Mouse (Mus musculus) myocyte (in vitro differentiated cells): ENCODE data around the gene Lsg1. TPM values are rescaled to one million over a fixed set of nuclear protein-coding genes. Genes with fewer than 3 reads are reported as not detected.

ENCODE experiments used
- H3K27me3 ChIP-seq: one replicate; pipeline ENCODE4 v1.6.1; 2011; ENCODE audit not compliant: control insufficient read depth, insufficient read depth, insufficient read length
- H3K36me3 ChIP-seq: one replicate; pipeline ENCODE4 v1.6.1; 2011; ENCODE audit not compliant: control insufficient read depth, insufficient read depth
- H3K4me2 ChIP-seq: one replicate; pipeline ENCODE4 v1.6.1; 2011; ENCODE audit warnings: low read depth, control low read depth
- H3K4me3 ChIP-seq: one replicate; pipeline ENCODE4 v1.5.1; 2011; ENCODE audit warnings: mild to moderate bottlenecking, control low read depth, moderate library complexity
- H3K79me2 ChIP-seq: one replicate; pipeline ENCODE4 v1.6.1; 2011; ENCODE audit not compliant: control insufficient read depth, insufficient read depth
- H3ac ChIP-seq: one replicate; pipeline ENCODE4 v1.6.1; 2011; ENCODE audit not compliant: control insufficient read depth, insufficient read length
- CEBPB ChIP-seq: IDR thresholded peaks from 2 replicates; pipeline ENCODE4 v1.6.1; 2011; ENCODE audit warnings: mild to moderate bottlenecking, moderate library complexity; ENCODE audit not compliant: poor library complexity, insufficient read depth, severe bottlenecking
- E2F4 ChIP-seq: IDR thresholded peaks from one replicate; pipeline ENCODE4 v1.6.1; 2011; ENCODE audit warnings: mild to moderate bottlenecking, control low read depth, moderate library complexity; ENCODE audit not compliant: insufficient read depth
- MAX ChIP-seq: IDR thresholded peaks from one replicate; pipeline ENCODE4 v1.6.1; 2011; ENCODE audit warnings: low read depth, mild to moderate bottlenecking, control low read depth
- MYOD1 ChIP-seq, 3 experiments: IDR thresholded peaks; one replicate each; pipeline ENCODE4 v1.6.1; 2011; ENCODE audit warnings: control low read depth in 2 of 3, low read depth in 2 of 3, mild to moderate bottlenecking in 2 of 3, moderate library complexity in 1 of 3; ENCODE audit not compliant: insufficient read length in 2 of 3, control insufficient read depth in 1 of 3
- MYOG ChIP-seq, 3 experiments: IDR thresholded peaks; one replicate each; pipeline ENCODE4 v1.6.1; 2011; ENCODE audit warnings: control low read depth in 2 of 3, low read depth in 2 of 3, mild to moderate bottlenecking in 2 of 3; ENCODE audit not compliant: insufficient read length in 2 of 3, control insufficient read depth in 1 of 3, insufficient read depth in 1 of 3
- POLR2A ChIP-seq: IDR thresholded peaks from one replicate; pipeline ENCODE4 v1.6.1; 2011; ENCODE audit warnings: low read depth, mild to moderate bottlenecking, control low read depth, moderate library complexity; ENCODE audit not compliant: insufficient read length
- POLR2AphosphoS2 ChIP-seq: IDR thresholded peaks from one replicate; pipeline ENCODE4 v1.6.1; 2011; ENCODE audit warnings: low read depth, control low read depth; ENCODE audit not compliant: insufficient read length
- REST ChIP-seq: IDR thresholded peaks from one replicate; pipeline ENCODE4 v1.6.1; 2011; ENCODE audit warnings: mild to moderate bottlenecking, control low read depth, moderate library complexity; ENCODE audit not compliant: insufficient read depth, insufficient read length
- SRF ChIP-seq: IDR thresholded peaks from one replicate; pipeline ENCODE4 v1.6.1; 2011; ENCODE audit warnings: low read depth; ENCODE audit not compliant: control insufficient read depth, insufficient read length
- TCF12 ChIP-seq: IDR thresholded peaks from one replicate; pipeline ENCODE4 v1.6.1; 2011; ENCODE audit warnings: mild to moderate bottlenecking, control low read depth; ENCODE audit not compliant: poor library complexity, insufficient read depth, severe bottlenecking
- TCF3 ChIP-seq: IDR thresholded peaks from one replicate; pipeline ENCODE4 v1.6.1; 2011; ENCODE audit warnings: low read depth, control low read depth; ENCODE audit not compliant: insufficient read length
- USF1 ChIP-seq: IDR thresholded peaks from one replicate; pipeline ENCODE4 v1.6.1; 2011; ENCODE audit warnings: low read depth, mild to moderate bottlenecking, control low read depth, moderate library complexity
- polyA plus RNA-seq: library from polyadenylated mRNA; unstranded; fragments of >200 nt; fragmentation: generic; extraction: Trizol; gene quantifications from one replicate; pipeline ENCODE4 v1.2.1, GENCODE M21; 2012; ENCODE audit warnings: missing spikeins

The Lsg1 gene
- polyA plus RNA-seq, 1 experiment: 26.2 TPM

DNA sequence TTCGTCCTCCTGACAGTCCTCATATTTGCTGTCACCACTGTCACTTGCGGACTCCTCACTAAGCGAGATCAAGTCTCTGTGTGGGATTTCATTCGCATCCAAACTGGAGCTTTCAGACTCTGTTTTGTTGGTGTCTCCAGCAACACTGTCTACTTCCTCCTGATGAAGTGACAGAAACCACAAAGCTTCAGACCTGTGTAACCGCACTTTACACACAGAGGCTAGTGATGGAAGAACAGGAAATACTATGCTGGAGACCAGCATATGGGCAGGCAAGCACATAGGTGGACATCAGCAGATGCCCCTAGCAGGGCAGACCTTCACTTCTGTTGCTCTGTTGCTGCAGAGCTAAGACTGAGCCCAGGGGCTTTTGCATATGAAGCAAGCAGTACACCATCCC lies 16.0 kb downstream of the Lsg1 start:
- Histone ChIP-seq H3K27me3 (no peaks in the 10 kb centered on the region), H3ac (no peak overlapping the region), H3K36me3 (peaks cover 66% of the 10 kb centered on the region), H3K4me2 (no peak overlapping the region), H3K79me2 (no peaks in the 10 kb centered on the region), H3K4me3 (no peak overlapping the region)
- TF ChIP-seq MAX (no peak), E2F4 (no peak), CEBPB (no peak), TCF12 (no peak), POLR2AphosphoS2 (no peak), POLR2A (no peak), MYOG (IDR thresholded peaks at IDR 0.05; ENCODE audit: control insufficient read depth in 1 of 3, insufficient read depth in 1 of 3, insufficient read length in 2 of 3, low read depth in 2 of 3) (no peak), TCF3 (no peak), SRF (no peak), REST (no peak), MYOD1 (IDR thresholded peaks at IDR 0.05; ENCODE audit: control insufficient read depth in 1 of 3, insufficient read length in 2 of 3, low read depth in 2 of 3) (no peak), USF1 (no peak)

DNA sequence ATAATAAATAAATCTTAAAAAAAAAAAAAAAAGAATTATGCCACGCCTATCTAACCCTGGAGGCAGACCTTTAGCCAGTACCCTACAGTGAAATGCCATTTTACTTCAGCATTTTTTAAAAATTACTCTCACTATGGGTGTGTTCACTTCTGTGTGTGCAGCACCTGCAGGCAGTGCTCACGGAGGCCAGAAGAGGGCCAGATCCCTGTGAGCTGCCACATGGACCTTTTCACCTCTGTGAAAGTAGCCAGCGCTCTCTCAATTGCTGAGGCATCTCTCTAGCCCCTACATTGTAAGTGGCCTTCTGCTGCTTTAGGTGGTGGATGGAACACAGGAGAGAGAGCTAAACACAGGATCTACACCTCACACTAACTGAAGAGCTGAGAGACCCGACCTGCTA lies 17.2 kb downstream of the Lsg1 start:
- Histone ChIP-seq H3K4me3 (no peak overlapping the region), H3K79me2 (no peaks in the 10 kb centered on the region), H3ac (no peak overlapping the region), H3K36me3 (peaks cover 60% of the 10 kb centered on the region), H3K4me2 (no peak overlapping the region), H3K27me3 (no peaks in the 10 kb centered on the region)
- TF ChIP-seq USF1: no peak
- no peak for TF ChIP-seq TCF3
- TF ChIP-seq POLR2A: no peak

DNA sequence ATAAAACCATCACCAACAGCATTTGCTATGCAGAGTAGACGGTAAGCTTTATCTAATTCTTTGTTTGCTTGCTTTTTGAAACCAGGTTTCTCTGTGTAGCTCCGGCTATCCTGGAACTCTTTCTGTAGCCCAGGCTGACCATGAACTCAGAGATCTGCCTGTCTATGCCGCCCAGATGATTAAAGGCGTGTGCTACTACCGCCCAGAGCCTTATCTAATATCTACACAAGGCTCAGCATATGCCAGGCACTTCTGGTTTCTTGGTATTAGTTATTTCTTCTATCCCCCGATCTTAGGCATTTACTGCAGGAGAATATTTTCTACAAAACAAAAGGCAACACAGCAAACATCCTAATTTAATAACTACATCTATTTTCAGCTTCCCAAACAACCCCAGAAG lies 21.8 kb downstream of the Lsg1 start:
- no peaks in the 10 kb centered on the region for H3K27me3 ChIP-seq
- no peak overlapping the region for H3K4me3 ChIP-seq
- no peak overlapping the region for H3ac ChIP-seq
- H3K4me2 ChIP-seq: no peak overlapping the region
- no peak for TF ChIP-seq E2F4
- no peak for TF ChIP-seq POLR2AphosphoS2
- TF ChIP-seq MYOD1 (IDR thresholded peaks at IDR 0.05; ENCODE audit: control insufficient read depth in 1 of 3, insufficient read length in 2 of 3, low read depth in 2 of 3): no peak
- TF ChIP-seq REST: no peak
- TF ChIP-seq CEBPB: no peak
- no peak for TF ChIP-seq USF1
- no peak for TF ChIP-seq POLR2A
- no peak for TF ChIP-seq TCF12
- no peak for TF ChIP-seq MYOG (IDR thresholded peaks at IDR 0.05; ENCODE audit: control insufficient read depth in 1 of 3, insufficient read depth in 1 of 3, insufficient read length in 2 of 3, low read depth in 2 of 3)
- no peak for TF ChIP-seq TCF3
- no peak for TF ChIP-seq SRF
- no peak for TF ChIP-seq MAX
- peaks cover 42% of the 10 kb centered on the region for H3K36me3 ChIP-seq
- H3K79me2 ChIP-seq: no peaks in the 10 kb centered on the region

DNA sequence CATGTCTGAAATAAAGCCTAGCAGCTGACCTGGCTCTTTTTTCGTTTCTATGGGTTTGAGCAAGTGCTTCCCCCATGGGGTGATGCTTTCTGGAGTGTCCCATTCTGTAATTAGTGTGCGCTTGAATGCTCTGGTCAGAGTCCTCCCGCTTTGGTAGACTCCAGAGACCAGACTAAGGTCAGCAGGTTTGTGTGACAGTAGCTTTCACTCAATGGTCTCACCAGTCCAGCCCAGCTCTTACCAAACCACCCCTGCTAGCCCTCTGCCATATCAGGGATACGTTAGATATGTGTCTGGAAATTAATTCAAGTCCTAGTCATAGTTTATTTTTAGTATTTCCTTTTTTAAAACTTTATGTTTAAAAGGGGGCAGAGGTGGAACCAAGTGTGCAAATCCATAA lies 26.8 kb downstream of the Lsg1 start:
- H3K27me3 ChIP-seq: no peaks in the 10 kb centered on the region
- no peak overlapping the region for H3K4me2 ChIP-seq
- no peak overlapping the region for H3ac ChIP-seq
- no peaks in the 10 kb centered on the region for H3K79me2 ChIP-seq
- H3K4me3 ChIP-seq: no peak overlapping the region
- TF ChIP-seq USF1 (no peak), MAX (no peak), TCF12 (no peak), POLR2AphosphoS2 (no peak), SRF (no peak), MYOG (IDR thresholded peaks at IDR 0.05; ENCODE audit: control insufficient read depth in 1 of 3, insufficient read depth in 1 of 3, insufficient read length in 2 of 3, low read depth in 2 of 3) (no peak), TCF3 (no peak), CEBPB (no peak)
- peaks cover 43% of the 10 kb centered on the region for H3K36me3 ChIP-seq

DNA sequence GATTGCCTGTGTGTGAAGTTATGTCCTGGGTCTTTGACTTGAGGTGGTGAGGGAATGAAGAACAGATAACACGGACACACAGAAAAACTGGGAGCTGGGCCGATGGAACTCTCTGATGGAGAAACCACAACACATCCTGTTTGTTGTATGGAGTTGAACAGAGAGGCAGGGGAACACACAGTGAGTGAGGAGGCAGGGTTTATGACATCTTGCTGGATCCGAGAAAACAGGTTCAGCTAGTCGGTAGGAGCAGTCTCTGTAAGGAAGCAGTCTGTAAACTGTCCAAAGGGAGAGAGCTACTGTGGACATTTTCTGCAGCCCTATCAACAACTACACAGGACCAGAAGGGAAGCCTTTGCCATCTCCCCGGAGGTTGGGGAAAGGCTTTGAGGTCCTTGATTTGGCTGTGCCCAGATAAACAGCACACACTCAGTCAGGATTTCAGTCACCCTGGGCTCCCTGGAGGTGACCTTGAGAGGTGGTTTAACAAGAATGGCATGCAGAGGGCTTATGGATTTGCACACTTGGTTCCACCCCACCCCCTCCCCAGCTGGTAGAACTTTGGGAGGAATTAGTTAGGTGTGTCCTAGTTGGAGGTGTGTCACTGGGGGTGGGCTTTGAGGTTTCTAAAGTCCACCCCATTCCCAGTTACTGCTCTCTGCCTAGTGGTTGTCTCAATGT lies 27.9 kb downstream of the Lsg1 start:
- Histone ChIP-seq H3K4me2 (no peak overlapping the region), H3K4me3 (no peak overlapping the region), H3K36me3 (peaks cover 36% of the 10 kb centered on the region), H3K27me3 (no peaks in the 10 kb centered on the region), H3K79me2 (no peaks in the 10 kb centered on the region), H3ac (no peak overlapping the region)
- no peak for TF ChIP-seq MYOG (IDR thresholded peaks at IDR 0.05; ENCODE audit: control insufficient read depth in 1 of 3, insufficient read depth in 1 of 3, insufficient read length in 2 of 3, low read depth in 2 of 3)
- TF ChIP-seq TCF12: no peak
- TF ChIP-seq E2F4: no peak
- no peak for TF ChIP-seq POLR2A
- TF ChIP-seq SRF: no peak
- no peak for TF ChIP-seq MYOD1 (IDR thresholded peaks at IDR 0.05; ENCODE audit: control insufficient read depth in 1 of 3, insufficient read length in 2 of 3, low read depth in 2 of 3)
- no peak for TF ChIP-seq USF1
- TF ChIP-seq MAX: no peak
- no peak for TF ChIP-seq CEBPB
